Mouse (Mus musculus) thymus, postnatal 36 days (tissue): ENCODE data around the gene Mob3b.
A peak's percentile ranks its signal among the peaks of the same experiment; 100 is the strongest.

ENCODE experiments used
- DNase-seq, 2 experiments: peaks; one replicate each; pipeline ENCODE4 v3.0.0; 2022; ENCODE audit warnings: mixed read lengths in 2 of 2

The Mob3b gene

DNA sequence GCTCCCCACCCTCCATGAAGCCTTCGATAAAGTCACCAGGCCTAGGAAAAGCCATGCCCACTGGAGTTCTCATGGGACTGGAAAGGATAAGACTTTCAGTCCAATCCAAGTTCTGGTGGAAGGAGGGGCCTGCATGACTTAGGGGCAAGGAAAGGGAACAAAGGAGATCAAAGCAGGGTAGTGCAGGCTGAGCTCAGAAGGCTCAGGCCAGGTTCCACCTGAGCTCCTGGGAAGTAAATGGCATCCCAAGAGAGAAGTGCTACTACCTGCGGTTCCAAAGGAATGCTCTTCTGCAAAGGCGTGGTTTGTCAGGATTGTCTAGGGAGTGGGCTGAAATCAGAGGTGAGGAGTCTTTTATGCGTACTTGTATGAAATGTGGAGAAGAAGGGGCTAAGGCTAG, 44.8 kb downstream of the Mob3b start:
- no peak for DNase-seq

DNA sequence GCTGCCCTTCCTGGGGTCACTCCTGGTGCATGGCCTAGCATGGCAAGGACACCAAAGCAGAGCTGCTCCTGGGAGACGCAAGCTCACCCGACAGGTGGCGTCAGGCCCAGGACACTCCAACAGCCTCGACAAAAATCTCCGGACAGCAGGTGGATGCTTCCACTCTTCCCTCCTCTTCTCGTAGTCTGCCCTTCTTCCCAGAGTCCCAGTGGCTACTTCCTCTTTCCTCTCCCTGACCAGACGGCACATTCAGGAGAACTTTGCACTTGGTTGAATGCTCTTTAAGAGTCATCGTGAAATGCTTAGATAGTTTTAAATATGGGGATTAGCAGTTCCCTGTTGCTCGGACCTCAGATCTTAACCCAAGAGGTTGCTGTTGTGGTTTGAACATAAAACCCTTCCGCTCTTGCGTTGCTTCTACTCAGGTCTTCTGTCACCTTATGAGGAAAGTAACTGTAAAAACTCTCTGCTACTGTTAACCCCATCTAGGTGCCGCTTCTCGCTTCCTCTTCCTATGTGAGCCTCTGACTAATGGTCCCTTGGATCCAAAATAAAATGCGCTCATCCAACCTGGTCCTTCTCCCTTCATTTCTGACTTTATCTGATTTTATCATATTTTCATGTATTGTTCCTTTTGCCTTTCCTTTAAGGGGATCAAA, 52.0 kb downstream of the Mob3b start:
- no peak for DNase-seq

DNA sequence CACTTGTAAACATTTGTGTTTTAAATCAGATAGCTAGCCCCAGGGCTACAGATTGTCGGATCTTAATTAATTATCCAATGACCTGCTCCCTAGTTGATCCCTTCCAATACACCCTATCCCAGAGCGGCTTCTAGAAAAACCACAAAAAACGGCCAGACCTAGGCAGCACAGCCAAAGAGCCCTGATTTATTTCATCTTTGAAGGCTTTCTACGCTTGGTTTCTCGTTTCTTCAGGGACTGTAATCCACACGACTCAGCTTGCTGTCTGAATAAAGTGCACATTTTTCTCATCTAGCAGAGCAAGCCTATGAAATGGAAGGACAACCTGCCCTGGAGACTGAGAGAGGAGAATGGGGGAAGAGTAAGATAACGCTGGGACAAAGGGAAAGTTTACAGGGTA, 56.1 kb downstream of the Mob3b start:
- DNase-seq, result no peak

DNA sequence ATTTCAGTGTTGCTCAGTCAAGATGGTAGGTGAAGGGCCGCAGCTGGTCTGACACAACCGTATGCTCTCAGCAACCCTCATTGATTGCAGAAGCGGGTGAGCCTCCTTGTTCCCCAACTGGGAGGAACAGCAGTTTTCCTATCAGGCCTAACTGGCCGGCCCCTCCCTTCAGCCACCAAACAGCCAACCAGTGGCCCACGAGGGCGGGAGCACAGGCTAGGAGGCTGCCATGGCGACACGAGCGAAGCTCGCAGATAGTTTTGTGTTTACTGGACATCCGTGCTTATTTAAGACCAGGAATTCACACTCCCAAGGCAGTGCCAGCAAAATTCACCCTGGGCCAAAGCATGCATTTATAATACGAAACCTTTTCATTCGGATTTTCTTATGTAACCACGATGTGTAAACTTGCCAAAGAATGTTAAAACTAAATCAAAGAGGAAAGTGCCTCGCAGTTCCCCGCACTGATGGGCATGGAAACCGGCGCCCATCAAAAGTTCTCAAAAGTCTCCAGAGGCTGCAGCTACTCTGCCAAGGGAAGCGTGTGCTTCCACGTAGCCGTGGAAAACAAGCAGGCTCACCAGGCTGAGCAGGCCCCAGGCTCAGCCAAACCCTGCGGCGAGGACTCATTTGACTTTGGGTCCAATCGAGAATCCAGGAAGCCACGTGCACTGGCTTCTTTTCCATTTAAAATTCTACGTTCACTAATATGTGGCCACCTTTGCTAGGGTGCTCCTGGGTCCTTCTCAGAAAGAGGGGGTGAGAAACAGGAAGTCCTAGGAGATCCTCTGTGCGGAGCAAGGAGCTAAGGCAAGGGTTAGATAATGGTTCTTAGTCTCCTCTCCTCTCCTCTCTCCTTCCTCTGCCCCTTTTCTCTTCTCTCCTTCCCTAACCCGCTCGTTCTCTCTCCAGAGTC, 57.2 kb downstream of the Mob3b start:
- DNase-seq, result peak; percentile 12 to 20

DNA sequence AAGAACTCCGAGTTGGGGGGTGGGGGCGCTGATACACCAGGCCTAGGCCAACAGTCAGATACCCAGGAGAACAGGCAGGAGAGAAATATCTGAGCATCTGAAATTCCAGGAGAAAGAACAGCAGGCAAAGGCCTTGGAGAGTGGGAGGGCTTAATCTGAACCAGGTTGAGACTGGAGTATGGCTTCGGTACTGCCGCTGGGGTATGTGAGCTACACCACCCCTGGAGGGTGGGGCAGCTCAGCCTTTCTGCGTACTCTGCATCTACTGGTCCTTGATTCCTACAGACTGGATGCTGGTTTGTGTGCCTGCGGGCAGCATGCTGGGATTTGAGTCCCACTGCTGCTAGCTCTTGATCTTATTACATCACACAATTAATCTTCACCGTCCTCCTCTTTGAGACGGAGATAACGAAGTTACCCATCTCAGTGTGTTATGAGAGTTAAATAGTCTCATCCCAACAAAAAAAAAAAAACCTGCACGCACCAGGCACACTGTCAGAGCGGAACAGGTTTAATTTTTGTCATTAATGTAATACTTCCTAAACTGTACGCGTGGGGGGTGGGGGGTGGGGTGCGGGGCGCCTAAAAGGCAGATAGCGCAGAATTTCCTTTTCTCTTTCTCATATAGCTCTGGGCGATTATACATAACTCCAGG, 57.9 kb downstream of the Mob3b start:
- DNase-seq, result no peak

DNA sequence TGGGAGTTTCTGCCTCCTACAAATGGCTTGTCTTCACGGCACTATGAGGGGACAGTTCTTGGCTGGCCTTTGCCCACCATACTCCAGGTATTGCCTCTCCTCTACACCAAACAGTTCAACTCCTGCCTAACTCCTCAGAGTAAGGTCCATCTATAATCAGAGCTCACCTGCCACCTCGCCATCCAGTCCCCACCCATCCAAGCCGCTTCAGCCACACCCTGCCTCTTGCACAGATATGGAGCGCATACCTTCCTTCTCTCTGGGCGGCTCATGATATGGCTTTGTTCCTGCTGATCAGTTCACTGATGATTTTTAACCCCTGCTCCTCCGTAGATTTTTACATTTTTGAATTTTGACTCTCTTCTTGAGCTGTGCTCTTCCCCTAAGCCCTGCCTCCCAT, 58.7 kb downstream of the Mob3b start:
- DNase-seq, result no peak

DNA sequence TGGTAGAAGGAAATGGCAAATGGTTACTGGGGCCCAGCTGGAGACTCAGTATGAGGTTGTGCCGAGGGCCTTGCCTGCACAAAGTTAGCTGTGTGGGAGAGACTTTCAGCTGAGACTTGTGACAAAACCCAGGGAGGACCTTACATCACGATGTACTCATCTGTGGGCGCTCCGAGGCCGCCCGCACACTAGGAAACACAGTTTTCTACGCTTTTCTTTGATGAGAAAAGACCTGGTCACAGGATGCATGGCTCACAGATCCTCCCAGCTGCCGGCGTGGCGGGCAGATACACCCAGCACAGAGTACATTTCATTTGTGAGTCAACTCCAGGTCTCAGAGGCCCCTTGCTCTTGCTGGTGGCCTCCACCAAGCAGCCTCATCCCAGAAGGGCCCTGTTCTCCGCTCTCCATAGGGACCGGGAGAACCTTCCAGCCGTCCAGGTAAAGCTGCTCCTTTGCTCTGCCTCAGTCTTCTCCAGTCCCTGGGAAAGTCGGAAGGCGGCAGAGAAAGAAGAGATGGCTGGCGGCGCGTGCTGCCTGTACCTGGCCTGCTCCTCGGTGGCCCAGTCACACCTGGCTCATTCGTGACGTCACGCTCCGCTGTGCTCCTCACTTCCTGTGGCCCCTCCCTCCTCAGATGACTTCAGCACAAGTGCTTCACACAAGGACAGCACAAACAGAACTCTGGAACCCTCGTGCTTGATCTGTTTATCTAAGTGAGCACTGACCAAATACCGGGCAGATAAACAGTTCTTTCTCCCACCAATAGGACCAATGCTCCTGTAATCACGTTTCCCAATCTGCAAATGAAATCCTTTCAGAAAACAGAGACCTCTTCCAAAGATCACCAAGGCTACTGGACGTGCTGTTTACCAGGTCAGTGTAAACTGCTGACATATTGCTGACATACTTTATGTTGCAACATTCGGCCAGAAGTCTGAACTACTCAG, 60.8 kb downstream of the Mob3b start:
- DNase-seq, result peak; percentile 67 to 79

DNA sequence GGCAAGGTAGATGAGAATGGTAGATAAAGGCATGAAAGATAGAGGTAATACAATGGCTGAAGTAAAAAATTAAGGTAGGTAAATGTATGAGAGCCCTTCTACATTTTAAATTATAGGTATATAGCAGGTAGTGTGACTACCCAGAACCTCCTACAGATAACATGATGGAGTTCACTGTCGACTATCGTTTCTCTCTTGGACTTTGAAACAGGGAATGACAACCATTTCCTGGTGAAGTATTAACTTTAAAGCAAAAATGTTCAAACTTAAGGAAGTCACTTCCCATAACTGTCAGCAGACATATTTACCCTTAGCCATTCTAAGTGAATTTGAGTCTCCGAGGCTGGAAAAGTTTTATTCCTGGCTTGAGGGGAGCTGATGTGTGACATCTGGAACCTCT, 64.8 kb downstream of the Mob3b start:
- DNase-seq, result no peak

DNA sequence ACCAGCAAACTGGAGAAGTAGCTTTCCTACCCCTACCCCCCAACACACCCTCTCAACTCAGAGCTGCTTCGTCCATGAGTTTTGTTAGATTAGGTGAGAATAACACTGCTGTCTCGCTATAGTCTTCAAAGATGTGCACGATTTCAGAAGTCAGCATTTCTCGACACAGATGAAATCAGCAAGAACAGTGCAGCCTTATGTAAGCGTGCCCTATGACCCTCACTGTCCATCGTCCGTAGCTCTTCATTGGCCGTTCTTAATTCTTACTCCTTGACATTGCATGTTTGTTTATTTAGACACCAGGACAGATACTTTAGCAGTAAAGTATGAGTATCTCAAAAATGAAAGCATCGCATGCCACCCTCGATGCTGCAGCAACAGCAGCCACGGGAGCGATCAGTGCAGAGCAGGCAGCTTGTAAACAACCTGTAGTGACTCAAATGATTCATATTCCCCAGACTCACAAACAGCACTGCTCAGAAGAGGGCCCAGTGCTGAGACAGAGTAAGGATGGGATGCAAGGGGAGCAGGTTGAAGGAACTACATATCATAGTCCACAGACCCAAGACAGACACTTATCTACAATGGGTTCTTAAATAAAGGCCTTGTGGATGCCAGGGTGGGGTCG, 66.0 kb downstream of the Mob3b start:
- no peak for DNase-seq

DNA sequence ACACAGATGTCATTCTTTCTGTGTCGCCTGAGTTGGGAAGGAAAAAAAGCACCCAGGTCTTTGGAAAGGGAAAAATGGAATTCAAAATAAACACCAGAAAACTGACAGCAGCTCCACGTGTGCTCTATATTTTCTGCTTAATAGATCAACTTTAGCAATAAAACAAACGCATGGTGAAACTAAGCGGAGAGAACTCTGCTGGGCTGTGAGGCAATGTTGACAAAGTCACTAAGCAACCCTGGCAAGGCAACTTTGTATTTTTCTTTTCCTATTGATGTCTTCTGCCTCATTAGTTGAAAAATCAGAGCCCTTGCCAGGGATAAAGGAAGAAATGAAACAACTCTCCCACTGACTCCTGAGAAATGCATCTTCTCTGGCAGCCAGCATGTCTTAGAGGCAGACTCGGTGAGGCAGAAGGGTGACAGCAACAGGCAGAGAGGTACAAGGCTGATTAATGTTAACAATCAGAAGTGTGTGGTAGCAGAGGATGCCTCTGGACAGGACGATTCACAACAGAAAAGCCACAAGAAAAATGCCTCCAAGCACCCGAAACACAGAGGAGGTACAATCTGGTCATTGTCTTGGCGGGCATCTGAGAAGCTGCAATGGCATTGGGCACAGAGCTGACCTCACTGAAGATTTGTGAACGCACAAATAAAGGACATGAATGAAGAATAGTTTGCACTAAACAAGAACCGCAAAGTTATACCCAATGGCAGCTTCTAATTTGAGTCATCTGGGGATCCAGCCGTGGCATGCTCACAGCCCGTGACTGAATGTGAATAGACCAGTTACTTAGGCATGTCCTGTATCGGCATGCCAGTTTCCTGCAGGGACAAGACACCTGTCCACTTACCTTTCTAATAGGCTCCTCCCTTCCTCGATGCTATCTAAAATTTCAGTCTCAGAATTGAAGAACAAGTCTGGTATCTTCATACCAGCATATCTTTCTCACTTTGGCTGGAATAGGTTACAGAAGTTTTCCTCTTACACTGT, 67.7 kb downstream of the Mob3b start:
- DNase-seq, result no peak

DNA sequence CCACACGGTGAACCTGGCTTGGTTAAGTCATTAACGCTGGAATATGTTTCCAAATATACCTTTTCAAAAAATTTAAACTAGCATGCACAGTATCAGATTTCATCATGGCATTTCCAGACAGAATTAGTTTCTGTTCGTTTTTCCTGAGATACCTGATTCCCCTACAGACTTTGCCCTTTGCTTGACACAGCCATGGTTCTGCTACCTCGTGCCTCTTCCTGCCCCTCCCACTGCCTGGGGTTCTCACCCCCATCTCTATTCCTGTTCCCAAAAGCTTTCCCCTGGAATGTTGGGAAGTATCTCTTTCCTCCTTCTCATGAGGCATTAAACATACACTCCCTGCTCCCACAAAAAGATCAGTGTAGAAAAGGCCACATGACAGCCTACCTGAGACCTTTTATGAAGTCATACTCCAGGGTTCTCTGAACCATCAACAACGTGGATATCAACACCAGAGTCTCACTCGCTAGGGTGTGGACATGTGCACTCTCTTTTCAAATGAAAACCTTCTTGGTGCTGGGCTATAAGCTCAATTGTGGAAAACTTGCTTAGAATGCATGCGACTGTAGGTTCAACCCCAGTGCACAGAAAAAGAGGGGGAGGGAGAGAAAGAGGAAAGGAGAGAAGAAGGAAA, 71.1 kb downstream of the Mob3b start:
- no peak for DNase-seq

DNA sequence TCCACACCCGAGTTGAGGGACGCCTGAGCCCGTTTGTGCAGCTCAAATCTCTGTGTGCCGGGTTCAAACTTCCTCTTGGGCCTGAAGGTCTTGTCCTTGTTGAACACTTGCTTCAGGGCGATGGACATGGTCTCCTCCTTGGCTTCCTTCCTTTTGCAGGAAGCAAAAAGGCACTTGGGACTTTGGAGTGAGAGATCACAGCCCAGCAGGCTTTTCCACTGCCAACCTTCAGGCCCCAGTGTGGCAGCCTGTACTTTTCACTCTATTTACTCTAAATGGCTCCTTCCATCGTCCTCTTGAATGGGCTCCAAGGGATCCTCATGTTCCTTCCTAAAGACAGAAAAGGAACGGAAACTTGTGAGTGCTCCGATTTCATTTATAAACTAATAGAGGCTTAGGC, 73.2 kb downstream of the Mob3b start:
- no peak for DNase-seq

DNA sequence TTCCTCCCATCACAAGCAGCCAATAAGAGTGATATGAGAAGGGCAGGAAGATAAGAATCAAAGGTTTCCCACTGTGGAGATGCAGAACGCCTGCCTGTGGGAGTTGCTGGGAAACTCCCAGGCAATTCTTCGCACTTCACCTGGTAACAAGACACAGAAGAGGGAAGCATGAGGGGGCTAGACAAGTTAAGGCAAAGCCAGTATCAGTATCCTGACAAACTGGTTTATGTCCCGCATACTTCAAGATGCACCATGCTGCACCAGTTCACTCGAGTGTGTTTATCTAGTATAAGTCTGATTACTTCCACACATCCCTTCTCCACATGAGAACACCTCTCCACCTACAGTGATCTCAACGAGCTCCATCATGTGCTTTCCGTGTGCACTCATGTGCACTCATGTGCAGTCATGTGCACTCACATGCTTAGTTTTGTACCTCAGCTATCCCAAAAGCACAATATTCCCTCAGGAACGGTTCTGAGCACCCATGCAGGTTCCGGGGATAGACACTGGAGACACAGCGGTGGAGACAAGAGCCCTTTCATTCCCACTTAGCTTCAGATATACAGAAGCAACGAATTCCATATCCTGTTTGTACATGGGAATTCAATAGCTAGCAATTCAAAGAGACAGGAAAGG, 74.7 kb downstream of the Mob3b start:
- no peak for DNase-seq

DNA sequence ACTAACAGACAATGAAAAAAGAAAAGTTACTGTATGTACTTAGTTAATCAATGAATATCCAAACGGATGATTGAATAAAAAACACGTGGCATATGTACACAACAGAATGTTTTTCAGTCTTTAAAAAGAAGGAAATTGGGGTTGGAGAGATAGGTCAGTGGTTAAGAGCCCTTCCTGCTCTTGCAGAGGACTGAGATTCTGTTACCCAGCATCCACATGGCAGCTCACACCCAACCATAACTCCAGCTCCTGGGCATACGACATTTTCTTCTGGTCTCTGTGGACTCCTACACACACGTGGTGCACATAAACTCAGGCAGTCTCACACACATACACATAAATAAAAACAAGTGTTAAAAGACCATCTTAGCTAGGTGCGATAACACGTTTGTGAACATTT, 77.0 kb downstream of the Mob3b start:
- no peak for DNase-seq

DNA sequence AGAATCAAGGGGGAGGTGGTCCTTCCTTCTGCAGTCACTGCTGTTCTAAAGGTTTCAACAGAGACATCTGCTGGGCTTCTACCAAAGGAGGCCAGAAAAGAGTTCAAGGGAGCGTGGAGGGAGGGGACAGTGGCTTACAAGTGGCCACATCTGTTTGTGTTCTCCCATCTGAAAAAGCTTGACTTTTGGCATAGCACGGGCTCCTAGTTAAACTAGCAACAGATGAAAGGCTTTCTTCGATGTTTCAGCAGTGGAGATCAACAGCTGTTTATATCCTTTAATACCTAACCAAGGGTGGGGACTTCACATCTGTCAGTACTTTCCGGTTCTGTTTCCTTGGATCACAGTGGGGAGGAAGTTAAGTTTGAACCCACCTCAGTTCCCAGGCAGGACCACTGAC, 88.5 kb downstream of the Mob3b start:
- DNase-seq, result no peak

DNA sequence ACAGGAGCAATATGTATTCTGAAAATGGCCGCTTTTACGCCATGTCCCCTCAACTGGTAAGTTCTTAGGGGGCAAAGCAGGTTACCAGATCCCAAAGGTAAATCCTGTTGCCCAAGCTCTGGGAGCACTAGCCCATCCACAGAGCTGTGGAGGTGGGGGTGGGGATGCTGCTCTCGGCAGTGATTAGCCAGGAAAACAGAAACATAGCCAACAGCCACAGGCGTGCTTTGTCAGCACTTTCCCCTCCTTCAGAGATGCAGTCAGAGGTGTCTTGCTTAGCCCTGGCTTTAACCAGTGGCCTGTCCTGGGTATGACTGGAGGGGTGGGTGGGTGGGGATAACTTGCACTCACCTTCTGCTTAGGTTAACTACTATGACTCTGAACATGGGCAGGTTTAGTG, 91.1 kb downstream of the Mob3b start:
- DNase-seq, result no peak

DNA sequence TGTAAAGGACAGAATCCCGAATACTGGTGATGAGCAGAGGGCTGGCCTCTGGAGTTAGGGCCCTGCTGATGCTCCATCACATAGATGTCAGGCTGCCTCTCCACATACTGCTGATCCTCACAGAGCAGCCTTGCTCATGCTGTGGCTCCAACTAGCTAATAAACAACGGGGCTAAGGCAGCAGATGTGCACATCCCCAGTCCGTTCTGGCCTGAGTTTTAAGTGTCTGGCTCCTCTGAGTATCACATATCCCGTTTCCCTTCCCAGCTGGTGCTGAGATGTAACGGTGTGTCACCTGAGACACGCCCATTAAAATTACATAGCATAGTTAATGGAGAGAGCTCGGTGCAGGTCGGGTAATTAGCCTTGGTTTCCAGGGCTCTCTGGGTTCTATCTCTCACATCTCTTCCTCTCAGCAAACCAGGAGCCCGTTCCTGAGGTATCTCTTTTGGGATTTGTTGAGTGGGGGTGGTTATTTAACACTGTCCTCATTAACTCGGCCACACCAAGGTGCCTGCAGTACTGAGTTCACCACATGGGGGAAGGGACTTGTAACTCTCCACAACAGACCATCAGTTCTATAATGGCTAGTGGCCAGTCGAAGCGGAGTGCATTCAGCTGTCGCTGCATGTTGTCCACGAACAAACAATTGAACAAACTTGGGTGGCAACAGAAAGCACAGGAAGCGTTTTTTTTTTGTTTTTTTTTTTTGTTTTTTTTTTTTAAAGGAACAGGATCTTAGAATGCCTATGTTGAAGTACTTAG, 92.0 kb downstream of the Mob3b start:
- no peak for DNase-seq

DNA sequence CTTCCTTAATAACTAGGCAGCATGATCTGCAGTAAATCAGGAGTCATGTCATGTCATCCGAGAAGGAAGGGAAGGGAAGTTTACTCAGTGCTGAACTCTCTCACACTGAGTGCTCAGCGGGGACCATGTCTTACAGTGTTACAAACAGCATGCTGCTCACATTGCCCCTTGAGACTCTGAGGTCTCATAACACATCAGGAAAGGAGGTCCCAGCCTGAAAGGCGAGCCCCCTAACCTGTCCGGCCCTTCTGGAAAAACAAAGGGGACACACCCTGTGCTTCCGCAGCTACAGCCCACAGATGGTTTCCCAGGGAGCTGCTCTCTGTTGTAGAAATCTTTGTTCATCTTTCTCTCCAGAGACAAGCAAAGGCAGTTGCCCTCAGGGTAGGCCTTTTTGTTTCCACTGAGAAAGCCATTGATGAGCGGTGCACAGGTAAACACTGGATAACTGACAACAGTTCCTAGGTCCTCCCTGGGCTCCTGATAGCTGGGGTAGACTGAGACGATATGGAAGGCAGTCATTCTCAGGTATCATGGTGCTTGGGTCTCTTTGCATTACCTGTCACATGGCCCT, 94.1 kb downstream of the Mob3b start:
- DNase-seq, result no peak

DNA sequence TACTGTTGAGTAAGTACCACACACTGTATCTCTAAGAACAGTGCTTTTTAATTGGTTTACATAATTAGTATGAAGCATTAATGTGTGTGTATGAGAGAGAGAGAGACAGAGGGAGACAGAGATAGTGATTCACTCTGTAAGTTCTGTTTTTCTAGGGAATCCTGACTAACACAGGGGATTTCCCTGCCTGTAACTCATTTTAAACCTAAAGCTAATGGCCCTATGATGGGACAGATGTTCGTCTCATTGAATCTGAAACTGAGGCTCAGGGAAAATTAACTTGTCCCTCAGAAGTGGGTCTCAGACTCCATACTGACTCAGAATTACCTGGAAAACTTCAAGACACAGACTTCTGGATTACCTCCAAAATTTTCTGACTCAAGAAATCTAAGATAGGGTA, 96.3 kb downstream of the Mob3b start:
- DNase-seq, result no peak
